Mouse (Mus musculus) liver, embryonic 14.5 days (tissue): ENCODE measurements around the gene Serpinb13.

ENCODE experiments used
- CTCF ChIP-seq: IDR thresholded peaks from 2 replicates; pipeline ENCODE4 v1.5.1; 2016; ENCODE audit warnings: antibody characterized with exemption, low read depth, control low read depth
- EP300 ChIP-seq: IDR thresholded peaks from 2 replicates; pipeline ENCODE4 v1.6.1; 2016; ENCODE audit warnings: antibody characterized with exemption, low read depth

DNA sequence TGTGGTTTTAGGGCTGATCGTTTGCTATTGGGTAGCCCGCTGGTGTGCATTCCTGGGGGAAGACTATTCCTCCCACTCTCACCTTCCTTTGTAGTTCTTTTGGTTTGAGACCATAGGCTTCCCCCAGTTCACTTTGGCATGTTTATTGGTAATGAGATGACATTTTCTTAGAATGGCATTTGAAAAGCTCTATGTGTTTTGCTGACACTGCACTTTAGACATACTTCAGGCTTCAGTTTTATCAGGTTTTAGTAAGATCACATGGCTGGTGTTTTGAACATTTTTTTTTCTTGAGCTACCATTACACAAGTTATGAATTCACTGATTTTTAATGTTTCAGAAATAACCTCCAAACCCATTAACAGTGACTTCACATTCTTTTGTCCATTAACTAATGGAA is 21.0 kb downstream of the Serpinb13 start:
- TF ChIP-seq CTCF (no peak), EP300 (no peak)
